Mouse (Mus musculus) cerebellum, adult 11-12 months (tissue): ENCODE measurements around the gene Gabrg3.
A peak's percentile ranks its signal among the peaks of the same experiment; 100 is the strongest.
"Not testable (repeated sequence)": the region's sequence is repeated elsewhere in the genome, so short reads cannot be mapped to it uniquely, and the experiment has no call there.

Source experiments
- DNase-seq: peaks from one replicate; pipeline ENCODE4 v3.0.0; 2022

Gabrg3 gene

DNA sequence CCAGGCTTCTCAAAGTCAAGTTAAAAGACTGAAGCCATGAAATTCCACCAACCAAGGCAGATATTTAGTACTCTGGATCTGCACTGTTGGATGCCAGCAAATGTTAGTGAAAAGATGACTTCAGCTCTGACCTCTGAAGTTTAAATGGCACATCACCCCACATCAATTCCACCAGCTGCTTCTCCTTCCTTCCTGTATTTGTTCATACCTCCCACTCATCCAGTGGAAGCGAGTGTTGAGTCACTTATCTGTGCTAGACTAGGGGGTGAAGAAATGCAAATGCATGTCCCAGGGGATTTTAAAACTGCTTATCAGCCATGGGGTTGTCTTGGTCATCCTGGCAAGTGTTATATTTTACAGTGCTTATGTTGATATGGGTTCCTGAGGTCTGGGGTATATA, 79.7 kb downstream of the Gabrg3 start:
- DNase-seq = no peak

DNA sequence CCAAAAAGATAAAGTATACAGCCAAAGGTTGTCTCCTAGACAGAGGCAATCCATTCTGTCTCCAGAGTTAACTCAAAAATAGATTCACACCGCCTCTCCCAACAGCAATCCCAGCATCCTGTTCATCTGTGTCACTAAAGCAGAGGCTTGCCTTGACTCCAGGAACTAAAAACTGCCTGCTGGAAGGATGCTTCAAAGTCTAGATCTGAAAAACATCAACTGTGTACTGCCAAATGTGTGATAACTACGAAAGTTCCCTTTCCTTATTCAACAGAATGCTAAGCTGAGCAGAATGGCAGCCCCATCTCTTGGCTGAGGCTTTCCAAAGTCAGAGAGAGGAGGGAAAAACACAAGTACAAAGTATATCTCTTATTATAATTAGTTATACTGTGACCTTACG, 90.3 kb downstream of the Gabrg3 start:
- no peak for DNase-seq

DNA sequence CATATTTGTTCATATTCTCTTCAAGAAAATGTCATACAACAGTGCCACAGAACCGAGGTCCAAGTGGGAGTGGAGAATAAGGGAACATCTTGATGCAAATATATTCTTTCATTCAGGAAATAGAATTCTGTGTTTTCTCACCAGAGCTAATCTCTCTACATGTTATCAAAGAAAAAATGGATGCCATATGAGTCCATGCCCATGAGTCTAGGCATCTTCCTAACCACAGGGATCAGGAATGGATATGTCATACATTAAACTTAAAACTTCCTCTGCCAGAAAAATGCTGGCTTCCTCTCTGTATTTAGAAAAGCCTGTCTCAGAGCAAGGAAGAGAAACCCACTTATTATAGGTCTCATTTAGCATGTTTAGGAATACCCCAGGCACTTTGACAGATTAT, 92.9 kb downstream of the Gabrg3 start:
- DNase-seq = no peak

DNA sequence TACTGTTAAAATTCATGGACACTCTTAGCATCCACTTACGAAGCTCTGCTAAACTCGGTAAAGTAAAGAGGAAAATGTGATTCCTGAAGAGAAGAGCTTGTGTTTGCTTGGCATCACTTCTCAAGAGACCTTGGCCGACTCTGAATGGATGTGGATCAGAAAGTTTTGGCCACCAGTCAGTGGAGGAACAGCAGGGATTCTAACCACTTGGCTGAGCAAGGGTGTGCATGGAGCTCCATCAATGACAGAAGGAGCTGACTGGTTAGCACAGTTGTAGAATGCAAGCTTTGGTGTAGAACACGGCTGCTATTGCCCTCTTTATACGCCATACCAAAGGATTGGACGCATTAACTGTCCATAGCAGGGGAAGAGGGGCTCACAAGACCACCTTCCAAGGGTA, 93.4 kb downstream of the Gabrg3 start:
- no peak for DNase-seq

DNA sequence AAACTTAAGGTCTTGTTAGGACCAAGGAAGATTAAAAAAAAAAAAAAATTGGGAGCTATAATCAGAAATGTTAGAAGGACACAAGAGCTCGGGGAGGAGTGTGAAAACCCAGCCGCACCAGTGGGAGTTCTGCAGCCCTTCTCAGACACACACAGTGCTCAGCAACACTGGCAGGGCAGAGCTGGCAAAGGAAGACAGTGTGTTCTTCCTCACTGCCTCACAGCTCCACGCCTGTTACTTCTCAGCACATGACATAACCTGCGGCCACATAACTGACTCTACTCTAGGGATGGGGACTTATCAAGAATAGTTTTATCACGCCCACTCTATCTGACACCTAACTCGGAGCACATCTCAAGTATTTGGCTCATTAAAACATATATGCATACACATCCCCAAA, 103.8 kb downstream of the Gabrg3 start:
- no peak for DNase-seq

DNA sequence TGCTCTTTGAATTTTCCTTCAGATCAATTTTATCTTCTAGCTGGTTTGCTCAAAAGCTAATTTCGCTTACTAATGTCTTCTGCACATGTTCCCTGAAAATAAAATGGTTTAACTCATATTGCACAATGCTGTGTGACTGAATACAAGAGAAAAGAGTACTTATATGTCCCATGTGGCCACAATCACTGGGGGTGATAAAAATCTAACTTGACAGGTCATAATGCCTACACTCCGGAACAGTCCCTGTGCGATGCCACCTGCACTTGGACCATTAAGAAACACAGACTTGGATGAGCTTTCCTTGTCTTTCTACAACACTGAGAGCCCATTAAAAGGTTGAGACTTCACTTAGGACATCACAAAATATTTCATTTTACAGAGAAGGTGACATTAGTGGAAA, 108.1 kb downstream of the Gabrg3 start:
- no peak for DNase-seq

DNA sequence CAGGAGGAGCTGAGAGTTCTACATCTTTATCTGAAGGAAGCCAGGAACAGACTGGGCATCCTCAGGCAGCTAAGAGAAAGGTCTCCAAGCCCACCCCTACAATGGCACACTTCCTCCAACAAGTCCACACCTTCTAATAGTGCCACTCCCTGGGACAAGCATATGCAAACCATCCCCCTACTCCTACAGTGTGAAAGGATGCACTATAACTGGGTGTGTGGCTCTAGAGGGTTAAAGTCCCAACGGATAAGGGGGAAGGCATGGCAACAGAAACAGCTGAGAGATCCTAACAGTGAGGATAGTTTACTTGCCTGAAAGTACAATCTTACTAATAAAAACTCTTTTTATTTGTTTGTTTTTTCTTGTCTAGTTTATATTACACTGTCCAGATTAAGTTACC, 126.8 kb downstream of the Gabrg3 start:
- no peak for DNase-seq

DNA sequence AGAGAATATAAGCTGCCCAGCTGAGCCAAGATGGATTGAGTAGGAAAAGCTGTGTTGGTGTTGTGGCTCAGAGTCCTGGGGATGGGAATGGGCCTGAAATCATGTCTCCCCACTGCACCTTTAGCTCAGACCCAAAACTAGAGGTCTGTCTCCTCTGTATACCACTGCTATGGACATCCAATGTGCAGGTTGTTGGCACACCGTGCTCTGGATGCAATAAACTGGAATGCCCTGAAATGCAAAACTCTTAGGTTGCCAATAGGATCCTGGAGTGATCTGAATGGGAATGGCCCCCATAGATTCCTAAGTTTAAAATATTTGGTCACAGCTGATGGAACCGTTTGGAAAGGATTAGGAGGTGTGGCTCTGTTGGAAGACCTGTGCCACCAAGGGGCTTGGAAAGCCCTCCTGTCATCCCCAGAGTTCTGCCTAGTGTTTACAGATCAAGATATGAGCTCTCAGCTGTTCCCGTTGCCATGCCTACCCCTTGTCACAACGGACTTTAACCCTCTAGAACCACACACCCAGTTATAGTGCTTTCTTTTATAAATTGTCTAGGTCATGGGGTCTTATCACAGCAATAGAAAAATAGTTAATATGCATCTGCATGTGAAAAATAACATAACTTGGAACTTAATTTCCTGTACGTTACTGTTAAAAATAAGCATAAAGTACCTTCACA, 128.0 kb downstream of the Gabrg3 start:
- no peak for DNase-seq

DNA sequence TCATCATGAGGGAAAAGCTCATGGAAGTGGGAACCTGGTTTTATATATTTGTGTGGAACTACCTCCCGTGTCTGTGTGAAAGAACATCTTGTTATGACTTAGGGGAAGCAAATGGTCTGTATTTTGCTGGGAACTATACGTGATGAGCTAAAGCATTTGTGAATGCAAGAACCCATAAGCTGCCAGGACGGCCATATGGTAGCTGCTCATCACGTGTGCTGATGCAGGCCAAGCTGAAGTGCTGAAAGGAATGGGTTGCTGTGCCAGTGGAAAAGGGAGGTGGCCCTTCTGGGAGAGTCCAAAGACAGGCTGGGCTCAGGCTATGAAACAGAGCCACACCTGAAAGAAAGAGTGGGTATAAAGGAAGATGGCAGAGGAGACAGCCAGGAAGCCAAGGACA, 143.0 kb downstream of the Gabrg3 start:
- DNase-seq = peak; percentile 12

DNA sequence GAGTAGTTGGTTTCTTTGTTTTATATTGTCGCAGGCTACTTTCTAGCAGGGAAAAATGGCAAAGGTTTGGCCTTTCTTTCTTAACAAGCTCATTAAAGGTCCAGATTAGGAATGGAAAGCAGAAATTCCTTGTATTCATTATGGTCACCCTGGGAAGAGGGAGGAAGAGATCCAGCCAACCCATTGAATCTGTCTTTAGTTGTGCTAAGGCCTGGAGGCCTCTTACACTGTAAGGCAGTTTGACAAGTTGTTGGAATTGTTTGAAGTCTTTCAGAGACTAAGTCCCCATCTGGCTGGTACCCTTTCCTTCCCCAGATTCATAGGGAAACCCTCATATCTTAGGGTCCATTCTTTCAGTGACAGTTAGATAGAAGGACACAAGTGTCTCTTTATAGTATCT, 172.9 kb downstream of the Gabrg3 start:
- DNase-seq = no peak

DNA sequence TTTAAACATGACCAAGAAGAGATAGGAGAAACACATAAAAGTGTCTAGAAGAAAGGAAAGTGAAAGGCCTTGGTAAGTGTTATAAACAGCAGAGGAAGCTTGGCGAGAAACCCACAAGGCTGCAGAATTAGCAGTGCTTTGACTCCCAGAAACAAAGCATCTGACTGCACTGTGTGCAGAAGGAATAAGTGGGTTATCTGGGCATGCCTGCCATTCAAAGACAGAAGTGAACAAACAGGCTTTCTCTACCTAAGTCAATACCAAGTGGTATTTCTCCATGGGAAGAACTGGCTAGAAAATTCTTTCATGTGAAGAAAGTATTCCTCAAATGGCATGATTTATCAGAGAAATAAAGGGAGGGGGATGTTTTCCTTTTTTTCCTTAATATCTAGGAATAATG, 201.0 kb downstream of the Gabrg3 start:
- no peak for DNase-seq

DNA sequence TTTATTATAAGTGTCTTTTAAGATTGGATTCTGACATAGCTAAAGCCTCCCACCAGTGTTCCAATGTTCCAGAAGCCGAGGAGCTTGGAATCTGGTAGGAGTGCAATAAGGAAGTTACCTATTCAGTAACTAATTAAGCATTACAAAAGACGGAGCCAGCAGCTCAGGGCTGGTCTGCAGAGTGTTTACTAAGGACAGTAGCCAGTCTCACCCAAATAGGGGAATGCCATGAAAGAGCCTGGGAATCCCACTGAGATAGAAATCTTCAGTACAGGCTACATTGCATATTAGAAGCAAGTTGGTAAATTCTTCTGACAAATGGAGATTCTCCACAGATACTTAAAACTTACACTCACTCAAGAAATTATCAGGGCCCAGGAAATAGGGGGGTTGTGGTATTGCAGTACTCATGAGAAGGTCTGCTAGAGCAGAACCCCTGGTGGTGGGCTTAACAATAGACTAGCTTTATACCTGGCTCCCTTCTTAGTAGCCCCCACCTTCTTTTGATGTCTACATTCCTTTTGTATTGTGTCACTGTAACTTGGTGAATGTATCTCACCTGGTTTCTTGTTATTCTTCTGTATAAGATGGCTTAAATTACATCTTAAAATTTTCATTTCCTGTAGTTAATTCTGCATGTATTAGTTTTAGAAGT, 211.0 kb downstream of the Gabrg3 start:
- not testable (repeated sequence) for DNase-seq

DNA sequence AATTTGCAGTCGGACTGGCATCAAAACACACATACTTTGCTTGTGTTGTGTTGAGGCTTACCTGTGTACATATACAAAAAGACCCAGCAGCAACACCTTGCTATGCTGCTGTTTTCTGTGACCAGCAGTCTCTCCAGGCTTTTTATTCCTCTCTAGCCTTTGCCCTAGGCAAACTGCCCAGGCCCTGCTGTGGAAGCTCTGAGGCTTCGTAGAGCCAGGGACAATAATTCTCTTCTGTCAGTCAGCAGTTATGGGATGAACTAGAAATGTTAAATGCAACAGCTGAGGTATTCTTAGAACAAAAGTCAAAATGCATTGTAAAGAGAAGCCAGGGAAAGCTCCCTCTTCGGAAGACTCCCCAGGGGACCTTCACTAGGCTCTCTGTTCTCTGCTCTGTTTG, 220.1 kb downstream of the Gabrg3 start:
- DNase-seq = no peak

DNA sequence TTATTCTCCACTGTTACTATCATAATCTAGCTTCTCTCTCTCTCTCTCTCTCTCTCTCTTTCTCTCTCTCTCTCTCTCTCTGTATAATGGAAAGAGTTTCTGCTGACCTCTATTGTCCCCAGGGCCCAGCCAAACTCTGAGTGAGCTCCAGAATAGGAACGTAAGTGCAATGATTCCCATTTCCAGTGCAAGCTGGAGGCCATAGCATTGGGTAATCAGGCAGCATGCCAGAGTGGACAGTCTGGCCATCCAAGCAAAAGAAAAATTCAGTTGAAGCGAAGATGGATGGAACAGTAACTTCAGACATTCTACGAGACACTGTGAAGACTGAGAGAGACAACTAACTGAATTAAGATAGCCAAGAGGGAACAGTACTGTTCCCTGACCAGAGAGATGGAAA, 228.8 kb downstream of the Gabrg3 start:
- DNase-seq = no peak

DNA sequence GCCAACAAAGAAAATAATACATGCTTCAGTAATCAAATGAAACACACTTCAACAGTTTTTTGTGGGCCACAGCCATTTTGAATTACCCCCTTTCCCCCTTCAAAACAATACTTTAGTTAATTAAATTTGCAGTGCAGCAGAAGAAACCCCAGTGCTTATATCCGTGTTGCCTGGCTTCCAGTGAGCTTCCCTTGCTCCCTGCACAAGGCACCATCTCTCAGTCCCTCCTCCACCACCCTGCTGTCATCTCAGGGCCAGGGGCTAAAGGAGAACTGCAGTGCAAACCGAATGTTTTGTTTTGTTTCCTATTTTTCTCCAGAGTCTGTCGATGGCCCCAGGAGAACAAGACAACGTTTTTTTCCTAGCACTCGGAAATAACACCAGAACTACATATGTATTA, 233.2 kb downstream of the Gabrg3 start:
- no peak for DNase-seq

DNA sequence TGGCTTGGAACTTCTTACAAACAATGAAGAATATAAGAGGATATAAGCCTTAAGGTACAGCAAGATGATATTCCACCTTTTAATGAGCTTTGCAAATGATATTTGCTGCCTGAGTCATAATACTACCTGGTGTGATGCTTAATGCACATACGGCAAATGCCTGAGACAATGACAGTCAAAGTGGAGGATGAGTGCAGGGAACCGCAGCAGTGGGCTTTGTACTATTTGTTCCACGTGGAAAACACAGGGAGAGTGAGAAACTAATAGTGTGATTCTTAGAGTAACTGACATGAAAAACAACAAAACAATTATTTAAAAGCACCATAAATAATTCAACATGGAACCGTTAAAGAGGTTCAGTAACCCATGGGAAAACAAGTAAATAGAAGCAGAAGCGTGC, 236.2 kb downstream of the Gabrg3 start:
- DNase-seq = no peak

DNA sequence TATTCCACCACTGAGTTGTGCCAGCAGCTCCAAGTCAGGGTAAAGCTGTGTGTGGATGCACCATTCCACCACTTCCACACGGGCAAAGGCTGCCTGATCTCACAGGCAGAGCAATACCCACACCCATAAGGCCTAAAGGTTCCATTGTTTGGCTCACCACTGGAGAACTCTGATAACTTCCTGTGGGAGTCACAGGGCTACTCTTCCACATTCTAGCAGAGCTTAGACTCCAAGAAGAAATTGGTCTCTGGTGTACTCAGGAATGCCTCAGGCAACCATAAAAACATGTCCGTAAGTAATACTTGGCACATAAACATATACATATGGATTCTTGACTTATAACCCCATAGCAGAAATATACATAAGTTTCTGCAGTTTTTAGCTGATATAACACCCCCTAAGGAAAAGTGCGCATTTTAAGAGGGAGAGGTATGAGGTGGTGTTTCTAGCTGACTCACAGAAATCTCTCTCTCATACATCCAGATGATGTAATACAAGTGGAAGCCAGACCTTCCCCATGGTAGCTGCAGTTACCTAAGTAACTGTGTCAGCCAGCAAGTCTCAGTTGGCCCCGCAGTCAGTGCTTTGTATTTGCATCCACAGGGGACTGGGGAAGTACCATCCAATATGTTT, 248.8 kb downstream of the Gabrg3 start:
- no peak for DNase-seq

DNA sequence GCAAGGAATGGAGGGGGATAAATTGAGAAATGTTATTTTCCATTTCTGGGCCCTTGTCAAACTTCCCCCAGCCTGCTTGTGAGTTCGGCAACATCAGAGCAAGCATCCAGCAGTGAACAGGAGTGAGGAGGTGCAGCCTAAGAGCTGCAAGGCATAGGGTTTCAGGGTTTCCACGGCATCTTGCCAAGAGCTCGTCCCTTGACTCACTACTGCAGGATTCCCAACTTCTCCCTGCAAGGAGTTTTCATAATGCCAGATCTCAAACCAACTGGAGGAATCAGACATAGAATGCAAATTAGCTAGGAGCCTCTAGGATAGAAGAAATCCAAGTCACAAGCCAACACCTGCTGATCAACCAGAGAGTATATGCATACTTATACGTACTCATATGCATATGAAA, 254.0 kb downstream of the Gabrg3 start:
- DNase-seq = no peak

DNA sequence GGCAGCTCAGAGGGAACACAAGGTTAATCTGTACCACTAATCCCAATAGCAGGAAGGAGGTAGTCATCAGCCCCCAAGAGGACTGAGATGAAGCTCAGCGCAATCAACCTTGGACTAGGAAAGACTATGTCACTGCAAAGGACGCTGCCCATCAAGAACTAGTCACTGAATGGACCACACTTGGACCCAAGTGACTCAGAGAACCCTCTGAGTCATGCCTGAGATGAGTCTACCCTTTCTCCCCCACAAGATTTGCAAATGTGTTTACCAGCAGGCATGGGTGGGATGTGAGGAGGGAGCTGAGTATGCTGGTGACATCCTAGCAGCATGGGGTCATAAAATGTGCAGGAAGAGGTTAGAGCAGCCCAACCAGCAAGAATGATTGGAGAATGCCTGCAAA, 254.5 kb downstream of the Gabrg3 start:
- DNase-seq = no peak

DNA sequence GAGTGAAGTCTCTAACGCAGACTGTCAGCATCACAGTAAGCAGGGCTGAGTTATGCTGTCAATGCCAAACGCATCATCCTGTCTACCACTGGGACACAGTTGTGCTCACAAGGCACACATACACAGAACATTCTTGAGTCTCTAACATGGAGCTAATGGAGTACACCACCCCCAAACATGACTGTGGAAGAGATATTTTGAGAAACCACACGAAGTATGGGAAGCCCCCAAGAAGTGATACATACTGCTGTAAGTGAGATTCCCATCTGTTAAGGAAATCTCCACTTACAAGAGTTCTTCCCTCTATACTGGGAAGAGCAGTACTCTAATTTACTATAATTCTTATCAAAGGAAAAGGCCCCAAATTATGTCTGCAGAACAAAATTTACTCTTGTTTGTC, 286.9 kb downstream of the Gabrg3 start:
- DNase-seq = no peak

DNA sequence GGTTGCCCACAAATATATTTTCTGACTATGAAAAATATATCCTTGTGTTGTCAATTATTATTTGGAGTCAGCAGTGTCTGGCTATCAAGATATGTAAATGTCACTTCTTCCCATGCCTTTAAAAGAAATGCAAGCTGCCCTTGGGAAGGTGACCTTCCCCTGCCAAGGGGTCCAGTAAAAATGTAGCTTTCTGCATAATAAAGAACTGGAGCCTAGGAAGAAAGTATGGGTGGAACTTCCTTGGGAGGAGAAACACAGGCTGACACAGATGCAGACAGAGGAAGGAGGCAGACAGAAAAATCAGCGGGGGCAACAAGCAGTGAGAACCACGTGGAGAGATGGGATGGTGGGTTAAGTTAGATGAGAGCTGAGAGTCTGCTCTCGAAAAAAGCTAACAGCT, 304.9 kb downstream of the Gabrg3 start:
- DNase-seq = no peak

DNA sequence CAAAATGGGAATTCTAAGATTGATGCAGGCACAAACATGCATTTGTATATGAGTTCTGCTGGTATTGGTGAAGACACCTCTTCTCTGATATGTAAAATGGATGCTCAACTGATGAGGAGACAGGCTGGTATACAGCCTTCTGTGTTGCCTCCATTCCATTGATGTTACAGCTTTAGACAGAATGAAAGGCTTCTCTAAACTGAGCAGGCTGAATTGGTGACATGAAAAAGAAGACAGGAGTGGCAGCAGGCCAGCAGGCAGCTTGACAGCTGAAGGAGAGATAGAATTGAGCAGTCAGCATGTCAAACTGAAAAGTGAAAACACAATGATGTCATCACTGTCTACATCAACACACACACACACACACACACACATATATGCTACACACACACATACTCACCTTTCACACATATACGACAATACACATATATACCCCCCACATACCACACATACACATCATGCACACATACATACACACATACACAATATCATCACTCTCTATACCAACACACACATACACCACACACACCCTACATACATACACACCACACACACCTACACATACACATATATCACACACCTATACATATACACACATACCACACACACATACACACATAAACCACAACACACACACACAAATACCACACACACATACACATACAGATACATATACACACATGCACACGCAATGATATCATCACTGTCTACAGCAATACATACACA, 315.4 kb downstream of the Gabrg3 start:
- no peak for DNase-seq

DNA sequence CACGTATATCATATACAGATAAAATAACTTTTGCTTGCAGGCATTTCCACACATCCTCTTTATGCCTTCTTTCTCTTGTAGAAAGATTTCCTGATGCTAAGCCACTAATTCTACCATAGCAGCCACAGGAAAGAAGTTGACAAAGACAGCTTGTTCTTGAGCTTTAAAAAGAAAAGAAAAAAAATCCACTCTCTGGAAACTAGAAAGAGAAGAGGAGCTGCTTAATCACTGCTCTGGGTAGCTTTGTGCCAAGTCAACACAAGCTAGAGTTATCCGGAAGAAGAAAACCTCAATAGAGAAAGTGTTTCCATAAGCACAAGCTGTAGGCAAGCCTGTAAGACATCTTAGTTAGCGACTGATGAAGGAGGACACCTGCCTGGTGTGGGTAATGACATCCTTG, 321.6 kb downstream of the Gabrg3 start:
- DNase-seq = no peak
